Mouse (Mus musculus) CD4-positive helper T cell, adult 2 months (primary cell): ENCODE measurements at regions not wholly inside any gene's neighbourhood (a gene's known extent, or its start where the extent isn't known, plus 50 kb on each side); places are given as distances from the start of the nearest gene placed in this dataset.

Experiments used
- DNase-seq: peaks from one replicate; pipeline ENCODE4 v3.0.0-alpha.2; 2012; ENCODE audit warnings: low read depth, missing footprints, low spot score

- DNase-seq = no peak
These were observed 200.9 kb upstream of the Thbs1 start for GRCm38 (mm10) chr2:117910781-117911180.

GRCm38 (mm10) chr2:117912722-117913121 lies 199.0 kb upstream of the Thbs1 start:
- DNase-seq = no peak

- no peak for DNase-seq
These were observed 197.8 kb upstream of the Thbs1 start for GRCm38 (mm10) chr2:117913846-117914245.

GRCm38 (mm10) chr2:117915821-117916220 lies 195.9 kb upstream of the Thbs1 start:
- DNase-seq = no peak

- no peak for DNase-seq
These were observed 194.5 kb upstream of the Thbs1 start for GRCm38 (mm10) chr2:117917181-117917580.

- DNase-seq = no peak
These were observed 186.8 kb upstream of the Thbs1 start for GRCm38 (mm10) chr2:117924877-117925276.

GRCm38 (mm10) chr2:117925412-117925811 lies 186.3 kb upstream of the Thbs1 start:
- no peak for DNase-seq

- no peak for DNase-seq
These were observed 183.6 kb upstream of the Thbs1 start for GRCm38 (mm10) chr2:117928062-117928461.

GRCm38 (mm10) chr2:117929586-117929985 lies 182.1 kb upstream of the Thbs1 start:
- no peak for DNase-seq

GRCm38 (mm10) chr2:117930895-117931537 lies 180.7 kb upstream of the Thbs1 start:
- no peak for DNase-seq

- DNase-seq = no peak
These were observed 175.1 kb upstream of the Thbs1 start for GRCm38 (mm10) chr2:117936590-117936989.

GRCm38 (mm10) chr2:117938283-117939049 lies 173.2 kb upstream of the Thbs1 start:
- DNase-seq = no peak

- DNase-seq = no peak
These were observed 170.1 kb upstream of the Thbs1 start for GRCm38 (mm10) chr2:117941517-117942096.

- no peak for DNase-seq
These were observed 168.0 kb upstream of the Thbs1 start for GRCm38 (mm10) chr2:117943666-117944065.

GRCm38 (mm10) chr2:117944325-117944724 lies 167.4 kb upstream of the Thbs1 start:
- no peak for DNase-seq

GRCm38 (mm10) chr2:117944942-117945341 lies 166.7 kb upstream of the Thbs1 start:
- no peak for DNase-seq

GRCm38 (mm10) chr2:117950431-117951336 lies 161.0 kb upstream of the Thbs1 start:
- no peak for DNase-seq

- DNase-seq = no peak
These were observed 160.3 kb upstream of the Thbs1 start for GRCm38 (mm10) chr2:117951337-117951718.

- DNase-seq = no peak
These were observed 152.9 kb upstream of the Thbs1 start for GRCm38 (mm10) chr2:117958737-117959136.

- DNase-seq = no peak
These were observed 152.2 kb upstream of the Thbs1 start for GRCm38 (mm10) chr2:117959440-117959839.

- no peak for DNase-seq
These were observed 149.1 kb upstream of the Thbs1 start for GRCm38 (mm10) chr2:117962531-117962930.

- DNase-seq = no peak
These were observed 148.2 kb upstream of the Thbs1 start for GRCm38 (mm10) chr2:117963526-117963925.
